Mouse (Mus musculus): ENCODE results near the gene Amotl2.

DNA sequence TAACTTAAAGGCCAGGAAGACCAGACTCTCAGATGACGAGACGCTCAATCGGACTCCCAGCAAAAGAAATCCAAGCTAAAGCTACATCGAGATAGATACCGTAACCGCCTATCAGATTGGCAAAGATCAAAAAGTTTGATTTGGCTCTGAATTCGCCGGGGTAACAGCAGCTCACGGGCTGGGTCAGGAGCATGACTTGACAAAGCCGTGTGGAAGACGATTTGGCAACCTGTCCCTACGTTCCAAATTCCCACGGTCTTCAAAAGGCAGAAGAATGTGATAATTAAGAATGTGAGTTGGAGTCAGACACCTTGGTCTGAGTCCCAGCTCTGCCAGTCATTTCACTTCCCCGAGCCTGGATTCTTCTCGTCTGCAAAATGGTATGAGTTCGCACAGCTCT is 53.7 kb downstream of the Amotl2 start:
- no peak for TF ChIP-seq CTCF (conservative IDR thresholded peaks at IDR 0.05; ENCODE audit: insufficient read depth, insufficient read length, low read depth, low read length)
- no peak for TF ChIP-seq POLR2A (IDR thresholded peaks at IDR 0.05; ENCODE audit: low read depth, low read length)

All from kidney, adult 2 months (tissue).